In the genomic region with DNA sequence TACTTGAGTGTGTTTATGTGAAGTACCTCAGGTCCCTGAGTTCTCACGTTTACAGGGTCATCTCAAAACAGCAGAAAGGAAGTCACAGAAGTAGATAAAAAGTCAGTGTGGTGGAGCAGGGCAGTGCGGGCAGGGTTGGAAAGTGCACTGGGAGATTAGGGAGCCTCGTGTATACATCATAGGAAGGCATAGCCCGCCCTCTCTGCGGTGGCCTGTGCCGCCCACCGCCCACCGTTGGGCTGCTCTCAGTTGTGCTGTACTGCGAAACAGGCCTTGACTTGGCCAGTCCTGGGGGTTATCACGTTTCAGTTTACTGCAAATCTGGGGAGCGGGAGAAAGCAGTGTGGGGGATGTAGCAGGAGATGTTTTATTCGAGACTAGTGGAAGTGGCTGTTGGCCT, we compare ENCODE assay signal across 31 mouse cellular contexts. TPM values are rescaled to one million over a fixed set of nuclear protein-coding genes. Genes with fewer than 3 reads are reported as not detected.
A peak's percentile ranks its signal among the peaks of the same experiment; 100 is the strongest.
DNase-seq lines count a peak whose midpoint lies in the region; ATAC-seq and TF ChIP-seq lines count a peak whose summit lies in the region.
"Had no signal": no experiment of that assay in that cellular context is flagged by ENCODE, and none has a peak within 500 bp of the region (broad histone marks: within the 10 kb centered on the region; RNA-seq: fewer than 3 reads in every experiment).

No protein-coding gene starts in this region.

- ATAC-seq in limb, embryonic 12.5 days (ENCODE audit: insufficient number of reproducible peaks, insufficient read depth, low FRiP score, low TSS enrichment, low read depth), result 0 out of 2 replicates have a peak, but pooled peaks have one; percentile 39
- ATAC-seq in embryonic facial prominence, embryonic 14.5 days (ENCODE audit: low read depth), result peak; percentile 23; the same call in 1 of the 2 replicates
- ATAC-seq in limb, embryonic 14.5 days (ENCODE audit: low FRiP score, low read depth), result 0 out of 2 replicates have a peak, but pooled peaks have one; percentile 16
- ATAC-seq: activated CD4-positive, CD25-positive, alpha-beta regulatory T cell, adult 4 months; forebrain, postnatal 0 days; hindbrain, postnatal 0 days; intestine, embryonic 15.5 days; liver, embryonic 12.5 days; liver, postnatal 0 days; lung, postnatal 0 days; midbrain, embryonic 15.5 days had no signal

- no peak overlapping the region for H3K4me2 ChIP-seq in limb, embryonic 12.5 days
- no peak overlapping the region for H3K4me2 ChIP-seq in embryonic facial prominence, embryonic 14.5 days (ENCODE audit: low read depth, low read length)
- H3K4me2 ChIP-seq in limb, embryonic 14.5 days (replicated peaks; ENCODE audit: low read depth, low read length, severe bottlenecking), result no peak overlapping the region
- H3K4me2 ChIP-seq: heart, embryonic 11.5 days; hindbrain, embryonic 12.5 days; intestine, embryonic 15.5 days; liver, embryonic 12.5 days; midbrain, embryonic 15.5 days had no signal

- 56% methylated on average over 12 of the region's 12 CpGs for WGBS in limb, embryonic 12.5 days
- WGBS in limb, embryonic 10.5 days, result 76% methylated on average over 12 of the region's 12 CpGs
- WGBS in embryonic facial prominence, embryonic 14.5 days, result 48% methylated on average over 11 of the region's 12 CpGs
- 40% methylated on average over 12 of the region's 12 CpGs for WGBS in limb, embryonic 14.5 days

- H3K27me3 ChIP-seq in limb, embryonic 12.5 days, result no peaks in the 10 kb centered on the region
- no peaks in the 10 kb centered on the region for H3K27me3 ChIP-seq in limb, embryonic 10.5 days (ENCODE audit: low read depth, poor library complexity, severe bottlenecking)
- H3K27me3 ChIP-seq in embryonic facial prominence, embryonic 14.5 days (replicated peaks; ENCODE audit: control insufficient read depth, insufficient read depth, low read length), result no peaks in the 10 kb centered on the region
- no peaks in the 10 kb centered on the region for H3K27me3 ChIP-seq in limb, embryonic 14.5 days (ENCODE audit: control insufficient read depth, insufficient read depth, low read length)
- H3K27me3 ChIP-seq: hindbrain, embryonic 12.5 days; intestine, embryonic 15.5 days; liver, embryonic 12.5 days; midbrain, embryonic 15.5 days had no signal

- H3K4me3 ChIP-seq in limb, embryonic 12.5 days (replicated peaks), result no peak overlapping the region
- H3K4me3 ChIP-seq in limb, embryonic 10.5 days, result no peak overlapping the region
- no peak overlapping the region for H3K4me3 ChIP-seq in embryonic facial prominence, embryonic 14.5 days (ENCODE audit: low read depth, low read length)
- H3K4me3 ChIP-seq in limb, embryonic 14.5 days (replicated peaks; ENCODE audit: low read length), result no peak overlapping the region
- H3K4me3 ChIP-seq: forebrain, embryonic 10.5 days; hindbrain, embryonic 12.5 days; intestine, embryonic 15.5 days; liver, embryonic 12.5 days; midbrain, embryonic 10.5 days; midbrain, embryonic 15.5 days had no signal

- DNase-seq in limb, embryonic 10.5 days (ENCODE audit: low spot score), result no peak
- no peak for DNase-seq in embryonic facial prominence, embryonic 14.5 days (ENCODE audit: low spot score)
- DNase-seq in limb, embryonic 14.5 days (ENCODE audit: low spot score), result no peak
- no peak for DNase-seq in layer of hippocampus, adult 18-20 months (ENCODE audit: low spot score in 2 of 2)
- no peak for DNase-seq in cerebellum, adult 9-10 months
- DNase-seq in liver, result no peak
- DNase-seq: adrenal gland, adult 2 months; adrenal gland, postnatal 36 days; B cell, adult 2 months; cerebellum, adult 2 months; cerebellum, postnatal 25 days; forebrain, postnatal 0 days; gastrocnemius, postnatal 10 days; heart, postnatal 36 days; kidney, adult 2 months; kidney, postnatal 10 days; liver, postnatal 0 days; spleen, adult 18-20 months; thymus, postnatal 25 days had no signal

- peaks cover 37% of the 10 kb centered on the region for H3K4me1 ChIP-seq in limb, embryonic 12.5 days (replicated peaks)
- peaks cover 39% of the 10 kb centered on the region for H3K4me1 ChIP-seq in limb, embryonic 10.5 days
- H3K4me1 ChIP-seq in embryonic facial prominence, embryonic 14.5 days (ENCODE audit: control insufficient read depth, insufficient read depth, low read length), result peaks cover 13% of the 10 kb centered on the region; the same call in 1 of the 2 replicates
- peaks cover 13% of the 10 kb centered on the region for H3K4me1 ChIP-seq in limb, embryonic 14.5 days (ENCODE audit: control insufficient read depth, insufficient read depth, low read length)
- H3K4me1 ChIP-seq: intestine, embryonic 15.5 days had no signal

- H3K27ac ChIP-seq in limb, embryonic 12.5 days, result peak overlapping the region; percentile 37; the same call in 1 of the 2 replicates
- H3K27ac ChIP-seq in limb, embryonic 10.5 days, result no peak overlapping the region
- 0 out of 2 replicates have a peak overlapping the region, but pooled peaks have one; percentile 6 for H3K27ac ChIP-seq in embryonic facial prominence, embryonic 14.5 days (replicated peaks; ENCODE audit: low read depth, low read length)
- H3K27ac ChIP-seq in limb, embryonic 14.5 days (replicated peaks; ENCODE audit: low read depth, low read length), result no peak overlapping the region
- H3K27ac ChIP-seq: hindbrain, embryonic 12.5 days; hindbrain, postnatal 0 days; intestine, embryonic 15.5 days; liver, embryonic 12.5 days; macrophage; midbrain, embryonic 10.5 days had no signal

- H3K9me3 ChIP-seq in limb, embryonic 12.5 days, result no peaks in the 10 kb centered on the region
- no peaks in the 10 kb centered on the region for H3K9me3 ChIP-seq in limb, embryonic 10.5 days (replicated peaks)
- no peaks in the 10 kb centered on the region for H3K9me3 ChIP-seq in embryonic facial prominence, embryonic 14.5 days (ENCODE audit: control insufficient read depth, low read length)
- no peaks in the 10 kb centered on the region for H3K9me3 ChIP-seq in limb, embryonic 14.5 days (ENCODE audit: control insufficient read depth, low read length)
- H3K9me3 ChIP-seq: forebrain, embryonic 10.5 days; hindbrain, embryonic 12.5 days; intestine, embryonic 15.5 days; liver, embryonic 12.5 days; midbrain, embryonic 10.5 days; midbrain, embryonic 15.5 days had no signal

- no peak overlapping the region for H3K9ac ChIP-seq in limb, embryonic 12.5 days (replicated peaks)
- no peak overlapping the region for H3K9ac ChIP-seq in embryonic facial prominence, embryonic 14.5 days (ENCODE audit: low read depth, low read length)
- no peak overlapping the region for H3K9ac ChIP-seq in limb, embryonic 14.5 days (ENCODE audit: low read depth, low read length, severe bottlenecking)
- H3K9ac ChIP-seq: forebrain, postnatal 0 days; hindbrain, embryonic 12.5 days; intestine, embryonic 15.5 days; liver, embryonic 12.5 days; liver, postnatal 0 days; midbrain, embryonic 15.5 days had no signal

- TF ChIP-seq POLR2A in limb, embryonic 14.5 days (IDR thresholded peaks at IDR 0.05; ENCODE audit: borderline replicate concordance, extremely low read depth, insufficient read depth, insufficient read length), result no peak

- H3K36me3 ChIP-seq in limb, embryonic 12.5 days, result peaks cover 42% of the 10 kb centered on the region
- H3K36me3 ChIP-seq in limb, embryonic 10.5 days, result peaks cover 65% of the 10 kb centered on the region
- H3K36me3 ChIP-seq in embryonic facial prominence, embryonic 14.5 days (ENCODE audit: control insufficient read depth, insufficient read depth, low read length), result peaks cover 44% of the 10 kb centered on the region
- peaks cover 45% of the 10 kb centered on the region for H3K36me3 ChIP-seq in limb, embryonic 14.5 days (ENCODE audit: control insufficient read depth, insufficient read depth, low read length)

RNA-seq across cellular contexts. Expression of a gene that starts 31.3 kb away (rescaled TPM):
- 7.9 and 8.3 TPM in 2 replicates for polyA plus RNA-seq in limb, embryonic 12.5 days (2016; fragmentation: Nextera tagmentation; extraction: Ambion mirVana)
- polyA plus RNA-seq in limb, embryonic 10.5 days (2016; fragmentation: Nextera tagmentation; extraction: Ambion mirVana), result 5.9 and 6.9 TPM in 2 replicates
- 9.5 and 10.0 TPM in 2 replicates for polyA plus RNA-seq in embryonic facial prominence, embryonic 14.5 days (2014; fragmentation: Nextera tagmentation; extraction: Ambion mirVana)
- 7.6 and 7.7 TPM in 2 replicates for polyA plus RNA-seq in limb, embryonic 14.5 days (2012; rRNA removed)
- polyA plus RNA-seq in limb, embryonic 14.5 days (2014; fragmentation: Nextera tagmentation; extraction: Ambion mirVana), result 10.1 and 14.7 TPM in 2 replicates
- 1 to 10 TPM; 7.1 to 7.6 TPM for total RNA-seq in layer of hippocampus, adult 18-20 months (2021)

Comparison
In these comparisons a context has a peak if more than half of its experiments do, and no peak if none do; other contexts are left out.
1. H3K27ac ChIP-seq: peak in limb, embryonic 12.5 days (single experiment) and embryonic facial prominence, embryonic 14.5 days (single experiment); none in limb, embryonic 10.5 days (single experiment) and limb, embryonic 14.5 days (single experiment).
2. Peak in every context shown above with its lines, with median percentiles within 50 percentile points of each other: ATAC-seq.